Mouse (Mus musculus): Measurements from ENCODE around the gene Chaf1a.
"Not testable (repeated sequence)": the region's sequence is repeated elsewhere in the genome, so short reads cannot be mapped to it uniquely, and the experiment has no call there.

Chaf1a gene

DNA sequence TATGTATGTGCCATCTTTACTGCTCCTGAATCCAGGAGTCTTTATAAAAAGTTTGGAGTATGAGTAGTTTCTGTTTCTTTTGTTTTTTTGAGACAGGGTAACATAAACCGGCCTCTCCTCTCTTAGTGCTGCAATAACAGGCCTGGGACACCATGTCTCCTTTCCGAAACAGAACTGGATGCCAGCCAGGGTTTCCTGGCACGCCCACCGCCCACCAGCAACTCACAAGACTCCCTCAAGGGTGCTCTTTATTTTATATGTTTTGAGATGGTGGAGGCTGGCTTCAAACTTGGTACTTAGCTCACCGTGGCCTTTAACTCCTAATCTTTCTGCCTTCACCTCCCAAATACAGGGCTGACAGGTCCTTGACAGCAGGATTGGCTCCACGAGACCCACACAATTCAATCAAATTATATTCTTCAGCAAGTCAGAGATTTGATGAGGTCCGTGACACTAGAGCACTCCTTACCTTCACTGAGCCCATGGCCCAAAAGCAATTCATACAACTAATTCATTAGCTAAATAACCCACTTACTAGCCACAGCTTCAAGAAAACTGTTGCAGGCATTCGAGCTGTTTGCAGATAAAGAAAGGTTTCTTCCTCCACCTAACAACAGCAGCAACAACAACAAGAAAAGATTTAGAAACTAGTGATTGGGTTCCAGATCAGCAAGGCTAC lies 1.5 kb upstream of the Chaf1a start:
- DNase-seq: peak in 1 of 2 experiments; percentile 57

- DNase-seq: no peak
Measured at GRCm38 (mm10) chr17:56039345-56039744, 894 bp upstream of the Chaf1a start.

- no peak for DNase-seq
Measured at GRCm38 (mm10) chr17:56040857-56041163, 571 bp downstream of the Chaf1a start.

DNA sequence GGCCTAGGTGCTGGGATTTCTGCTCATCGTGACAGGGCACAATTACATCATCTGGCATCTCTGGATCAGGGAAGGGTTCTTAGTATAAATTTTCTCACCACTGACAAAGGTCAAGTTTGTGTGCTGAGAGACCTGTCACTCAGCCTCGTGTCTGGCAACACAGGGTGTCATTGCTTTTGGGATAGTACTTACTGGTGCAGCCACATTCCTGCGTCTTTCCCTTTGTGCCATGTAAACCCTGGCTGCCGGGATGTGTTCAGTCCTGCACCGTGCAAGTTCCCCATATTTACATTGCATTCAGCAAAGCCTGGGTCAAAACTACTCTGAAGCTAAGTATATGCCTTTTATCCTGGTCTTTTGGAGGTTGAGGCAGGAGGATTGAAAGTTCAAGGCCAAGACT lies 11.1 kb downstream of the Chaf1a start:
- no peak for DNase-seq

DNA sequence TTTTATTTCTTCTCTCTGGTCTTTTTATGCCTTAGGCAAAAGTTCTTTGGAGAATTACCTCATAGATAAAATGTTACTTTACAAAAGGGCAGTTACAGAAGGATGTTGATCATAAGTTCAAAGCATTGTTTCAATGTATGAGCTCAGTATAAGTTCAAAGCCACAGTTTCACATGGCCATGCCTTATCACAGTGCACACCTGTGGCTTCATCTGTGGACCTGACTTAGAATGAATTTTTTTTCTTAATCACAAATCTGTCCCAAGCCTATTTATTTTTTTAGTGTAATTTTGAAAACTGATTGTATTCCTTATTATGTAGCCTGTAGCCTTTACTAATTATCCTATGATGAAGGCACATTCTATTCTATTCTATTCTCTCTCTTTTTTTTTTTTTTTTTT lies 14.7 kb downstream of the Chaf1a start:
- DNase-seq: no peak

DNA sequence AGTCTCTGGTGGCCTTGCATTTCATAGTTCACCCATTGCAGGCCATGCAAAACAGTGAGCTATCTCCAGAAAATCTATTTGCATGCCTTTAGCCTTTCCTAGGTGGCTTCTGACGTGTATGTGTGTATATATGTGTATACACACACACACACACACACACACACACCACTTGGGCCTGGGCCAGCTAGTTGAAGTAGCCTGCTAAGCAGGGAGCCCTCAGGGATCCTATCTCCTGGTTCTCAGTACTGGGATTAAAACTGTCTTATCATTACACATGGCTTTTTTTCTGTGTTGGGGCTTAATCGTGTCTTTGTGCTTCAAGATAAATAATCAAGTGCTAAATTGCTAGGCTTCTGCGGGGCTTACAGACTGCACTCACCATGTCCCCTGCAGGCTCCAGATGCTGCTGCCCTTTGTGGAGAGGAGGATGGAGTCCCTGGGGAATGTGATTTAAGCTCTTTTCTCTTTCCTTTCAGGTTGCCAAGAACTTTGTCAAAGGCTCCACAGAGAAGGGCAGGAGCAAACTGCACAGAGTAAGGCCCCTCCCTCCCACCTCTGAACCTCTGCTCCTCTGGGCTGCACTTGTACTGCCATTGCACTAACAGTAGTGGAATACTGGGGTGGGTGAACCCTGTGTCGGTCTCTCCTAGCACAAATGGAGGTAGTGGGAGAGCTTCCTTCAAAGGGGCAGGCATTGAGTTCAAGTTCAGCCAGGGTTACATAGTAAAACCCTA lies 15.9 kb downstream of the Chaf1a start:
- no peak for DNase-seq

GRCm38 (mm10) chr17:56057381-56058120 lies 17.3 kb downstream of the Chaf1a start:
- DNase-seq: no peak

- DNase-seq: no peak
Measured at GRCm38 (mm10) chr17:56062081-56062480, 21.8 kb downstream of the Chaf1a start.

GRCm38 (mm10) chr17:56065715-56066114 lies 25.5 kb downstream of the Chaf1a start:
- not testable (repeated sequence) for DNase-seq

- DNase-seq: no peak
Measured at GRCm38 (mm10) chr17:56066451-56066850, 26.2 kb downstream of the Chaf1a start.

DNA sequence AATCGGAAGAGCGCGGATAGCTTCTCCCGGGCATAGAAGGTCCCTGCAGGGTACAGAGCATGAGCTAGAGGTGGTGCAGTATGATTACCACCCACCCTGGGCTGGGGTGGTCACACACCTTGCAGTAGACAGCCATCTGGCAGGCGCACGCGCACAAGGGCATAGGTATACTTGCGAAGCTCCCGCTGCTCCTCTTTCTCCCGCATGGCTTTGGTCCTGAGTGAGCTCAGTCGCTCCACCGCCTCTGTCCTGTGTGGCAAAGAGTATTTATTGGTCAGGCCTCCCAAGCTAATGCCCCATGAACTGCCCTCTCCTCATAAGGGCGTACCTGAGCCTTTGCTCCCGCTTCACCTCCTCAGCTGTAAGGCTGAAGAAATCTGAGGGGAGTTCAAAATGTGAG lies 28.8 kb downstream of the Chaf1a start:
- DNase-seq: no peak

DNA sequence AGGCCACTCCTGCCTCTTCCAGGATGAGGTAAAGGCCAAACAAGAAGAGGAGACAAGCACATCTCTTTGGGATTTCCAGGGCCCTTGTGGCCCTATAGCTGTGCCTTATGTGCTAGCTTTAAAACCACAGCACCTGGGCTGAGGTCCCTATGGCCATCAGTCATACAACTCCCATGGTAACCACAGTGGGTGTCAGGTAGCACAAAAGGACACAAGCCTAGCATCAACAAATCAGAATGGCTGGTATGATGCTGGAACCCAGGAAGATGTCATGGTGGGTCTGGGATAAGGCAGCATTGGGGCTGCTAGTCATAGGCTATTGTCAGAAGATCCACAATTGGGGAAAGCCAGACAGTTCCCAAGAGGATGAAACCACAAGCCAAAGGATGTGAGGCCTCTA lies 30.9 kb downstream of the Chaf1a start:
- DNase-seq: no peak

- no peak for DNase-seq
Measured at GRCm38 (mm10) chr17:56072243-56072642, 32.0 kb downstream of the Chaf1a start.

DNA sequence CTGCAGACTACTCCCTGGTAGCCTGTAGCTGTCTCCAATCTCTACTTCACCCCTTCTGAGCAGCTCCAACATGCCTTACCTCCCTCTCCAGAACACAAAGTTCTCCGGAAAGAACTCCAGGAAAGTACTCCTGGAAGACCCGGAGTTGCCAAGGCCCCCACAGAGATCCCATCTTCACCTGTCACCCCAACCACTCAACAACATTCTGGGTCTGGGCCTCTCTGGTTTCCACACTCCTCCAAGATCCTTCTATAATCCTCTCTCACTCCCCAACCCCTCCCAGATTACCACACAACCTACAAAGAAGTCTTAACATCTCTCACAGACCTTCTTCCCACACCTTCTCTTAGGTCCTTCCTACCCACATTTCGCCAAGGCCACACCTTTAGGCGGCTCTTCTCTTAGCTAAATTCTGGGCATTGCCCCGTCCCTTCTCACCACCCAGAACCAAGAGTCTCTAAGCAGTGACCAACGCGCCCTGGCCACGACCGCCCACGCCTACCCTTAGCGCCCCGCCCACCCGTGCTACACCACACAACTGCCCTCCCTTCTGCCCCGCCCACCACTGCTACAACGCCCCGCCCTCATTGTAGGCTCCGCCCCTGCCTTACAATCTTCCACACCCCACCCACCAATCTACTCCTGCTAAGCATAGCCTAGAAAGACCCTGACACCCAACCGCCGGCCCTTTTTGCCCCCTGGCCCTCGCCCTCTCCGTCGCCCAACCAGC lies 34.0 kb downstream of the Chaf1a start:
- peak; percentile 84 to 87 for DNase-seq

- DNase-seq: peak; percentile 99
Measured at GRCm38 (mm10) chr17:56074827-56075208, 34.6 kb downstream of the Chaf1a start, which contains the start of gene Ubxn6. Ubxn6 (minus strand) TSS chr17:56075028.

DNA sequence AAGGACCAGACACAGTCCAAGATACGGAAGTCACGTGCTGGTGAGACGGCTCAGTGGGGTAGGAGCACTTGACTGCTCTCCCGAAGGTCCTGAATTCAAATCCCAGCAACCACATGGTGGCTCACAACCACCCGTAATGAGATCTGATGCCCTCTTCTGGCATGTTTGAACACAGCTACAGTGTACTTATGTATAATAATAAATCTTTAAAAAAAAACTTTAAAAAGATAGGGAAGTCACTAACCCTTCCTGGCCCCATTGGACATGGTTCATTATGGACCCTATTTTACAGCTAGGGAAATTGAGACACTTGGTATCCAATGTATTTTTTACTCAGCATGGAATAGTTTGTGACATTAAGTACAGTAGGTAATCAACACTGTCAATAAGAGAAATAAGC lies 37.3 kb downstream of the Chaf1a start:
- no peak for DNase-seq

GRCm38 (mm10) chr17:56078361-56078760 lies 38.1 kb downstream of the Chaf1a start:
- peak; percentile 37 to 40 for DNase-seq

GRCm38 (mm10) chr17:56078880-56079795 lies 38.9 kb downstream of the Chaf1a start, which contains the start of gene Hdgfl2:
Hdgfl2 (plus strand) TSS chr17:56079634.
- DNase-seq: peak; percentile 100

DNA sequence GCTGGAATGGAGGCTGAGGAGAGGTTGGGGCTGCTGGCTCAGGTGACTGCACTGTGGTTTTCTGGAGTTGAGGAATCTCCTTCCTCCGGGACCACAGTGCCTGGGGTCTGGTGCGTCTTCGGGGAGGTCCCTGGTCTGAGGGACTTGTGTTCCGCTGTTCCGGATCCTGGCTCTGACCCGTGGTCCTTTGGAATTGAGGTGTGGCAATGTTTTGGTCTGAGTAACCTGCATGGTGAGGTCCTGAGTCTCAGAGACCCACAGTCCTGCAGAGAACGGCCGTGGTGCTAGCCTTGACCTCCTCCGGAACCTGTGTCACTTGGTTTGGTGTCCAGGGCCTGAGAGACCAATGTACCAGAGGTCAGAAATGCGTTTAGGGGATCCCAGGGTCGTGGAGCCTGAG lies 39.7 kb downstream of the Chaf1a start:
- no peak for DNase-seq

- DNase-seq: peak; percentile 78
Measured at GRCm38 (mm10) chr17:56080781-56081585, 40.7 kb downstream of the Chaf1a start.

GRCm38 (mm10) chr17:56092312-56092711 lies 52.1 kb downstream of the Chaf1a start:
- no peak for DNase-seq

Data from cerebellum, postnatal 10 days (tissue).